Mouse (Mus musculus) ES-Bruce4 (cell line): Measurements from ENCODE around the gene Nsun5.

Experiments used
- CTCF ChIP-seq: IDR thresholded peaks from one replicate; pipeline ENCODE4 v1.8.1; 2011; ENCODE audit warnings: low read depth, low read length
- EP300 ChIP-seq: IDR thresholded peaks from 2 replicates; pipeline ENCODE4 v1.6.1; 2011; ENCODE audit warnings: low read depth, low read length; ENCODE audit not compliant: insufficient read depth
- POLR2A ChIP-seq: IDR thresholded peaks from one replicate; pipeline ENCODE4 v1.8.1; 2011; ENCODE audit warnings: low read length; ENCODE audit not compliant: insufficient read depth

DNA sequence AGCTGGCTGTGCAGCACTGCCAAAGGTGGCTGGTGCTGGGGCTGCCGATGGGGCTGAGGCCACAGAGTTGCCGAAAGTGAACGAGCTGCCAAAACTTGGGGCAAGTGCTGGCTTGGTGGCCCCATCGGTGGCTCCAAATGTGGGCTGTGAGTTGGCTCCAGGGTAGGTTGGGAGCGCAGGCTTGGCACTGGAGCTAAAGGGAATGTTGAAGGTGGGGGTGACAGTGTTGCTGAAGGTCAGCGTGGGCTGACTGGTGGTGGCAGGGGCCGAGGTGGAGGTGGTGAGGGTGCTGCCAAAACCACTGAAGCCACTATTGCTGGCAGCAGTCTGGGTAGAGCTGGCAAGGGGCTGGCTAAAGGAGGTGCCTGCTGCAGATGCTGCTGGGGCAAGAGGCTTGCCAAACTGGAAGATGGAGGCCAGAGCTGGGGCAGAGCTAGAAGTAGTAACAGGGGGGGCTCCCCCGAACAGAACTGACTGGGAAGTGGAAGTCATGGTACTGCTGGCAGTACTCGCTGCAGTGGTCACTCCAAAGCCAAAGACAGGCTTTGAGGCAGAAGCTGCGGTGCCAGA, 11.7 kb downstream of the Nsun5 start:
- no peak for TF ChIP-seq POLR2A
- TF ChIP-seq EP300: no peak
- TF ChIP-seq CTCF: no peak
